Mouse (Mus musculus) hindbrain, embryonic 10.5 days (tissue): Measurements from ENCODE around the gene B4galt5. TPM values are rescaled to one million over a fixed set of nuclear protein-coding genes. Genes with fewer than 3 reads are reported as not detected.
"Not testable (repeated sequence)": the region's sequence is repeated elsewhere in the genome, so short reads cannot be mapped to it uniquely, and the experiment has no call there.

ENCODE experiments used
- DNase-seq: peaks from one replicate; pipeline ENCODE4 v3.0.0-alpha.2; 2017; ENCODE audit warnings: low spot score
- H3K27ac ChIP-seq: fragments of 300-500 bp; sonication (generic); 2 replicates; pipeline ENCODE4 v1.5.1; 2016; ENCODE audit warnings: mild to moderate bottlenecking, moderate library complexity
- H3K27me3 ChIP-seq: fragments of 300-500 bp; sonication (generic); 2 replicates; pipeline ENCODE4 v1.6.1; 2016; ENCODE audit warnings: mild to moderate bottlenecking; ENCODE audit not compliant: poor library complexity, insufficient read depth, severe bottlenecking
- H3K36me3 ChIP-seq: fragments of 300-500 bp; sonication (generic); 2 replicates; pipeline ENCODE4 v1.6.1; 2016; ENCODE audit warnings: mild to moderate bottlenecking, moderate library complexity
- H3K4me1 ChIP-seq: fragments of 300-500 bp; sonication (generic); replicated peaks from 2 replicates; pipeline ENCODE4 v1.6.1; 2016; ENCODE audit warnings: mild to moderate bottlenecking
- H3K4me3 ChIP-seq: fragments of 300-500 bp; sonication (generic); 2 replicates; pipeline ENCODE4 v1.5.1; 2016; ENCODE audit warnings: mild to moderate bottlenecking, moderate library complexity
- H3K9me3 ChIP-seq: fragments of 300-500 bp; sonication (generic); 2 replicates; pipeline ENCODE4 v1.6.1; 2016; ENCODE audit warnings: mild to moderate bottlenecking, moderate library complexity
- WGBS: fragments of 180-500 bp; shearing (Covaris S2); methylation state at CpG from one replicate; pipeline ENCODE4 v1.1.7; 2016; 5-methylcytosine and 5-hydroxymethylcytosine counted together
- polyA plus RNA-seq: library from polyadenylated mRNA; unstranded; fragments of >200 nt; fragmentation: Nextera tagmentation; extraction: Ambion mirVana; gene quantifications from 2 replicates; pipeline ENCODE4 v1.2.1, GENCODE M21; 2016

B4galt5 gene
- polyA plus RNA-seq, result 8.4 and 10.6 TPM in 2 replicates

GRCm38 (mm10) chr2:167348376-167349282, at the start of gene B4galt5:
Gene B4galt5 (minus strand): TSS chr2:167349183.
- 1% methylated on average over 111 of the region's 111 CpGs for WGBS
- peak within 1 kb of the TSS; percentile 95 for H3K27ac ChIP-seq
- H3K4me1 ChIP-seq, result peaks cover 47% of the 10 kb centered on the region

GRCm38 (mm10) chr2:167396420-167396819, 47.4 kb upstream of the B4galt5 start:
- not testable (repeated sequence) for H3K27ac ChIP-seq, H3K36me3 ChIP-seq, H3K27me3 ChIP-seq, DNase-seq, H3K4me1 ChIP-seq, H3K4me3 ChIP-seq, H3K9me3 ChIP-seq
- 94% methylated on average over 9 of the region's 9 CpGs for WGBS

More at GRCm38 (mm10) chr2:167348376-167349282, at the start of gene B4galt5:
- H3K36me3 ChIP-seq, result peaks cover 7% of the 10 kb centered on the region; the same call in 1 of the 2 replicates
- peak within 1 kb of the TSS; percentile 71 for H3K4me3 ChIP-seq
- H3K9me3 ChIP-seq, result no peaks in the 10 kb centered on the region
- H3K27me3 ChIP-seq, result peaks cover 23% of the 10 kb centered on the region
- DNase-seq, result peak; percentile 68

GRCm38 (mm10) chr2:167394426-167394825, 45.4 kb upstream of the B4galt5 start:
- Histone ChIP-seq H3K27ac (no peak overlapping the region), H3K27me3 (no peaks in the 10 kb centered on the region), H3K4me3 (no peak overlapping the region), H3K9me3 (0 out of 2 replicates have a peak, but pooled peaks cover 6% of the 10 kb centered on the region), H3K4me1 (no peaks in the 10 kb centered on the region), H3K36me3 (no peaks in the 10 kb centered on the region)
- DNase-seq, result no peak
- 90% methylated on average over 7 of the region's 7 CpGs for WGBS

- DNase-seq, result no peak
- WGBS, result 76% methylated on average over 6 of the region's 6 CpGs
- Histone ChIP-seq H3K27ac (no peak overlapping the region), H3K4me3 (no peak overlapping the region), H3K27me3 (no peaks in the 10 kb centered on the region), H3K36me3 (no peaks in the 10 kb centered on the region), H3K4me1 (no peaks in the 10 kb centered on the region), H3K9me3 (0 out of 2 replicates have a peak, but pooled peaks cover 6% of the 10 kb centered on the region)
These were observed 38.0 kb upstream of the B4galt5 start for GRCm38 (mm10) chr2:167386998-167387397.

- H3K9me3 ChIP-seq, result 0 out of 2 replicates have a peak, but pooled peaks cover 6% of the 10 kb centered on the region
- H3K4me1 ChIP-seq, result no peaks in the 10 kb centered on the region
- H3K27me3 ChIP-seq, result no peaks in the 10 kb centered on the region
- H3K27ac ChIP-seq, result no peak overlapping the region
- H3K36me3 ChIP-seq, result no peaks in the 10 kb centered on the region
- H3K4me3 ChIP-seq, result no peak overlapping the region
- no peak for DNase-seq
- whole genome bisulfite sequencing, result 86% methylated on average over 4 of the region's 4 CpGs
These were observed 37.5 kb upstream of the B4galt5 start for GRCm38 (mm10) chr2:167386456-167386855.

- WGBS, result 91% methylated on average over 13 of the region's 13 CpGs
- Histone ChIP-seq H3K27me3 (no peaks in the 10 kb centered on the region), H3K36me3 (no peaks in the 10 kb centered on the region), H3K27ac (no peak overlapping the region), H3K4me1 (peaks cover 16% of the 10 kb centered on the region), H3K4me3 (no peak overlapping the region), H3K9me3 (no peaks in the 10 kb centered on the region)
- DNase-seq, result no peak
These were observed 34.7 kb upstream of the B4galt5 start for GRCm38 (mm10) chr2:167383666-167384083.

- no peak overlapping the region for H3K4me3 ChIP-seq
- H3K27me3 ChIP-seq, result no peaks in the 10 kb centered on the region
- no peaks in the 10 kb centered on the region for H3K9me3 ChIP-seq
- 91% methylated on average over 7 of the region's 7 CpGs for WGBS
- H3K4me1 ChIP-seq, result peaks cover 25% of the 10 kb centered on the region
- no peak for DNase-seq
- H3K36me3 ChIP-seq, result no peaks in the 10 kb centered on the region
- no peak overlapping the region for H3K27ac ChIP-seq
These were observed 33.4 kb upstream of the B4galt5 start for GRCm38 (mm10) chr2:167382389-167382788.

- H3K4me1 ChIP-seq, result peaks cover 30% of the 10 kb centered on the region
- no peaks in the 10 kb centered on the region for H3K9me3 ChIP-seq
- H3K27ac ChIP-seq, result no peak overlapping the region
- no peak overlapping the region for H3K4me3 ChIP-seq
- 84% methylated on average over 7 of the region's 7 CpGs for WGBS
- no peaks in the 10 kb centered on the region for H3K27me3 ChIP-seq
- no peak for DNase-seq
- no peaks in the 10 kb centered on the region for H3K36me3 ChIP-seq
These were observed 32.6 kb upstream of the B4galt5 start for GRCm38 (mm10) chr2:167381596-167381995.

- 57% methylated on average over 7 of the region's 7 CpGs for WGBS
- Histone ChIP-seq H3K4me1 (peaks cover 30% of the 10 kb centered on the region), H3K9me3 (no peaks in the 10 kb centered on the region), H3K4me3 (no peak overlapping the region), H3K27ac (peak overlapping the region; percentile 35; the same call in 1 of the 2 replicates), H3K36me3 (no peaks in the 10 kb centered on the region), H3K27me3 (no peaks in the 10 kb centered on the region)
- DNase-seq, result no peak
These were observed 31.8 kb upstream of the B4galt5 start for GRCm38 (mm10) chr2:167380615-167381285.

GRCm38 (mm10) chr2:167378972-167379371, 30.0 kb upstream of the B4galt5 start:
- no peak for DNase-seq
- H3K27ac ChIP-seq, result no peak overlapping the region
- H3K9me3 ChIP-seq, result no peaks in the 10 kb centered on the region
- no peaks in the 10 kb centered on the region for H3K36me3 ChIP-seq
- WGBS, result 46% methylated on average over 4 of the region's 4 CpGs
- H3K4me3 ChIP-seq, result no peak overlapping the region
- H3K4me1 ChIP-seq, result peaks cover 30% of the 10 kb centered on the region
- H3K27me3 ChIP-seq, result no peaks in the 10 kb centered on the region

GRCm38 (mm10) chr2:167377697-167378096, 28.7 kb upstream of the B4galt5 start:
- Histone ChIP-seq H3K27ac (no peak overlapping the region), H3K36me3 (no peaks in the 10 kb centered on the region), H3K9me3 (no peaks in the 10 kb centered on the region), H3K27me3 (no peaks in the 10 kb centered on the region), H3K4me1 (peaks cover 30% of the 10 kb centered on the region), H3K4me3 (no peak overlapping the region)
- WGBS, result 69% methylated on average over 3 of the region's 3 CpGs
- DNase-seq, result no peak

- Histone ChIP-seq H3K27ac (no peak overlapping the region), H3K27me3 (no peaks in the 10 kb centered on the region), H3K36me3 (no peaks in the 10 kb centered on the region), H3K4me3 (no peak overlapping the region), H3K4me1 (peaks cover 30% of the 10 kb centered on the region), H3K9me3 (no peaks in the 10 kb centered on the region)
- 82% methylated on average over 8 of the region's 8 CpGs for WGBS
- DNase-seq, result peak; percentile 15
These were observed 27.2 kb upstream of the B4galt5 start for GRCm38 (mm10) chr2:167376160-167376564.

GRCm38 (mm10) chr2:167375688-167376087, 26.7 kb upstream of the B4galt5 start:
- Histone ChIP-seq H3K4me3 (no peak overlapping the region), H3K36me3 (no peaks in the 10 kb centered on the region), H3K27me3 (no peaks in the 10 kb centered on the region), H3K27ac (no peak overlapping the region), H3K4me1 (peaks cover 25% of the 10 kb centered on the region), H3K9me3 (no peaks in the 10 kb centered on the region)
- WGBS, result 94% methylated on average over 5 of the region's 5 CpGs
- no peak for DNase-seq
